Mouse (Mus musculus) CH12.LX (cell line): ENCODE measurements around the gene Xpc. TPM values are rescaled to one million over a fixed set of nuclear protein-coding genes. Genes with fewer than 3 reads are reported as not detected.
"Not testable (repeated sequence)": the region's sequence is repeated elsewhere in the genome, so short reads cannot be mapped to it uniquely, and the experiment has no call there.

Experiments used
- DNase-seq: peaks from one replicate; pipeline ENCODE4 v3.0.0-alpha.2; 2013; ENCODE audit errors: extremely low read depth
- H3K27ac ChIP-seq: 2 replicates; pipeline ENCODE4 v1.5.1; 2012; ENCODE audit warnings: low read depth, mild to moderate bottlenecking, control low read depth, moderate library complexity; ENCODE audit not compliant: insufficient read depth
- H3K27me3 ChIP-seq: replicated peaks from 2 replicates; pipeline ENCODE3; 2012; ENCODE audit warnings: inconsistent platforms
- H3K36me3 ChIP-seq, 2 experiments: replicated peaks in 1 of 2; 2 replicates each; pipeline versions ENCODE3 to v1.6.1; 2012; ENCODE audit warnings: inconsistent platforms in 1 of 2, low read length in 1 of 2, mild to moderate bottlenecking in 1 of 2, mixed read lengths in 1 of 2, moderate library complexity in 1 of 2; ENCODE audit not compliant: control insufficient read depth in 1 of 2, insufficient read depth in 1 of 2
- H3K4me1 ChIP-seq, 2 experiments: 2 replicates each; pipeline ENCODE4 v1.6.1; 2012; ENCODE audit warnings: inconsistent platforms in 1 of 2, moderate library complexity in 1 of 2; ENCODE audit not compliant: insufficient read depth in 2 of 2, control insufficient read depth in 1 of 2
- H3K4me2 ChIP-seq: 2 replicates; pipeline ENCODE4 v1.6.1; 2012; ENCODE audit warnings: low read depth, mild to moderate bottlenecking, control low read depth; ENCODE audit not compliant: poor library complexity, insufficient read depth, severe bottlenecking
- H3K4me3 ChIP-seq, 3 experiments: fragments of 150-350 bp in 1 of 3; sonication (generic) in 1 of 3; replicated peaks in 1 of 3; 2 replicates each; pipeline versions ENCODE3 to v1.5.1; 2011 to 2012; ENCODE audit warnings: low read depth in 2 of 3, low read length in 2 of 3, mild to moderate bottlenecking in 2 of 3, moderate library complexity in 2 of 3, control low read depth in 1 of 3, improper control_type of control experiment in 1 of 3, inconsistent platforms in 1 of 3, mixed read lengths in 1 of 3; ENCODE audit not compliant: poor library complexity in 1 of 3
- H3K79me2 ChIP-seq: replicated peaks from 2 replicates; pipeline ENCODE4 v1.6.1; 2012; ENCODE audit warnings: mild to moderate bottlenecking, moderate library complexity; ENCODE audit not compliant: control insufficient read depth, poor library complexity, insufficient read depth, severe bottlenecking; ENCODE audit errors: extremely low read depth
- H3K9ac ChIP-seq: 2 replicates; pipeline ENCODE4 v1.6.1; 2012; ENCODE audit warnings: low read depth, mild to moderate bottlenecking, control low read depth, moderate library complexity; ENCODE audit not compliant: insufficient read depth
- H3K9me3 ChIP-seq: replicated peaks from 2 replicates; pipeline ENCODE3; 2012; ENCODE audit warnings: low read length, inconsistent platforms, mixed read lengths
- BHLHE40 ChIP-seq: IDR thresholded peaks from 2 replicates; pipeline ENCODE4 v1.6.1; 2011; ENCODE audit warnings: mild to moderate bottlenecking, low read depth, low read length, improper control_type of control experiment
- MXI1 ChIP-seq: IDR thresholded peaks from 2 replicates; pipeline ENCODE4 v1.6.1; 2011; ENCODE audit warnings: mild to moderate bottlenecking, low read depth, low read length, improper control_type of control experiment
- PAX5 ChIP-seq: IDR thresholded peaks from 2 replicates; pipeline ENCODE4 v1.6.1; 2012; ENCODE audit warnings: low read length, inconsistent platforms, mixed read lengths
- POLR2A ChIP-seq: IDR thresholded peaks from 2 replicates; pipeline ENCODE4 v1.6.1; 2011; ENCODE audit warnings: low read depth, mild to moderate bottlenecking, improper control_type of control experiment, low read length
- TCF12 ChIP-seq: IDR thresholded peaks from 2 replicates; pipeline ENCODE4 v1.6.1; 2014; ENCODE audit warnings: low read depth, mild to moderate bottlenecking, inconsistent platforms, low read length, improper control_type of control experiment
- ZC3H11A ChIP-seq: IDR thresholded peaks from 2 replicates; pipeline ENCODE4 v1.6.1; 2012; ENCODE audit warnings: low read depth, mild to moderate bottlenecking, inconsistent platforms, low read length, improper control_type of control experiment
- ZKSCAN1 ChIP-seq: IDR thresholded peaks from 2 replicates; pipeline ENCODE4 v1.6.1; 2012; ENCODE audit warnings: low read depth, inconsistent platforms, low read length, improper control_type of control experiment, borderline replicate concordance
- ZNF384 ChIP-seq: IDR thresholded peaks from 2 replicates; pipeline ENCODE4 v1.6.1; 2012; ENCODE audit warnings: low read depth, low read length, improper control_type of control experiment, inconsistent platforms
- dilution Hi-C: fragments of 300-500 bp; cut with MboI; formaldehyde crosslinking; loops from 2 replicates; pipeline ENCODE4 v1.14.3; 2020; ENCODE audit warnings: low sequenced_read_pairs; ENCODE audit not compliant: extremely low pct_unique_long_range_greater_than_20kb, extremely low pct_ligation_motif_present
- in situ Hi-C: fragments of 300-500 bp; cut with MboI; formaldehyde crosslinking; loops from 3 replicates; pipeline ENCODE4 v1.14.3; 2019; ENCODE audit warnings: low sequenced_read_pairs, low pct_ligation_motif_present, low pct_unique_long_range_greater_than_20kb, mixed read lengths
- polyA plus RNA-seq: library from polyadenylated mRNA; unstranded; fragments of >175 nt; gene quantifications from 2 replicates; pipeline ENCODE4 v1.2.1, GENCODE M21; 2012; ENCODE audit warnings: low read depth; ENCODE audit not compliant: insufficient read length
- total RNA-seq, 2 experiments: library from RNA; depleted of rRNA; stranded (reverse); fragments of 300-350 nt in 1 of 2; fragments of >200 nt in 1 of 2; gene quantifications; 2 replicates each; pipeline ENCODE4 v1.2.3; 2012 to 2014

Gene Xpc
- total and polyA plus RNA-seq, 3 experiments, result 7.8 to 11.7 (median 8.2) TPM

DNA sequence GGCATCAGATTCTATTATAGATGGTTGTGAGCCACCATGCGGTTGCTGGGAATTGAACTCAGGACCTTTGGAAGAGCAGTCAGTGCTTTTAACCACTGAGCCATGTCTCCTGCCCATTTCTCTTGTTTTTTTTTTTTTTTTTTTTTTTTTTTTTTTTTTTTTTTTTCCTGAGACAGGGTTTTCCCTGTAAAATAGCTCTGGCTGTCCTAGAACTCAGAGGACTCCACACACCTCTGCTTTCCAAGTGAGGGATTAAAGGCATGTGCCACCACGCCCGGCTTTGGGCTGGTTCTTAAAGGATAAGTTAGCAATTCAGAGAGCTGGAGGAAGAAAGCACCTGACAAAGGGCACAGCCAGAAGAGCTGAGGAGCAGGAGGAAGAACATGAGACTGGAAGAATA, 44.3 kb downstream of the Xpc start:
- H3K27ac ChIP-seq, dilution Hi-C loops, DNase-seq, in situ Hi-C loops, H3K9me3 ChIP-seq, H3K27me3 ChIP-seq: not testable (repeated sequence)
- Histone ChIP-seq H3K4me1 (peaks cover 12 to 55% of the 10 kb centered on the region in 2 experiments), H3K4me2 (peak overlapping the region; percentile 90), H3K79me2 (peaks cover 49% of the 10 kb centered on the region), H3K36me3 (peaks cover 23 to 59% of the 10 kb centered on the region in 2 experiments), H3K4me3 (peak overlapping the region; percentile 74 to 97 (median 92)), H3K9ac (peak overlapping the region; percentile 93)
- peak; percentile 72 for TF ChIP-seq ZNF384

DNA sequence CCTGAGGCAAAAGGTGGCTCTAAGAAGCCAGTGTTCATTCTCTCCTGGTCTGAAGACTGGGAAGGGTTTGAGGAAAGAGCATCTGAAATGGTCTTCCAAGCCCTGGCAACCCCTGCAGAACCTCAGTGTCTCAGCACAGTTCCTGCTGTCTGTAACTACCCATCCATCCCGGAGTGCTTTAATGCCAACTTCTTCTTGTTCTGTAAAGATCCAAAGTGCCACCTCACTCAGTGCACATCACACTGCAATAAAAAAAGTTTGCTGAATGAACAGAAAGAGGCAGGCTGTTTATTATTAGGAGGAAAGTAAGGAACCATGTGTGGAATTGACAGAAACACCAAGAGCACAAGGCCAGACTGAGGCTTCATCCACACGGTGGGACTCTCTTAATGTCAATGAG, 45.0 kb downstream of the Xpc start:
- dilution Hi-C loops (no loop called here), in situ Hi-C loops (no loop called here)
- no peak for DNase-seq
- peaks cover 8 to 48% of the 10 kb centered on the region in 2 experiments for H3K4me1 ChIP-seq
- no peak overlapping the region for H3K4me3 ChIP-seq
- no peaks in the 10 kb centered on the region for H3K27me3 ChIP-seq
- peak overlapping the region; percentile 1; the same call in 1 of the 2 replicates for H3K4me2 ChIP-seq
- TF ChIP-seq POLR2A, result no peak
- TF ChIP-seq TCF12, result no peak
- TF ChIP-seq PAX5, result no peak
- no peak for TF ChIP-seq BHLHE40
- TF ChIP-seq MXI1, result no peak
- TF ChIP-seq ZKSCAN1, result no peak
- TF ChIP-seq ZNF384, result no peak
- H3K9ac ChIP-seq, result no peak overlapping the region
- H3K27ac ChIP-seq, result no peak overlapping the region
- H3K9me3 ChIP-seq, result no peaks in the 10 kb centered on the region
- peaks cover 49% of the 10 kb centered on the region for H3K79me2 ChIP-seq
- H3K36me3 ChIP-seq, result peaks cover 29 to 60% of the 10 kb centered on the region in 2 experiments

DNA sequence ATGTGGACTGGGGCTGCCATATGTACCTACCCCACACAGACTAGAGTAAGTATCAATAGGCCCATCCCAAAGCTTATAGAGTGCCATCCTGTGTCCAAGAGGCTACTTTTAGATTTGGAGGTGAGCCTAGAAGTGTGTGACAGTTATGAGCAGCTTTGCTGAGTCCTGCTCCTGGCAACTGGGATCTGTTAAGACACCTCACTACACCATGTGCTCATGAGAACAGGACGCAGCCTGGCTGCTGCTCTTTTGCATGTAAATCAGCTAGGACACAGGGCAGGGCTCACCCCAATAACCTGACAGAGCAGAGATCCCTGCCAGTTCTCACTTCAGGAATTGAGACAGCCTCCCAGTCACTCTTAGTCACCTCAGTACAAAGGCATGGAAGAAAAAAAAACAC, 48.6 kb downstream of the Xpc start:
- dilution Hi-C loops (no loop called here), in situ Hi-C loops (no loop called here)
- H3K27ac ChIP-seq, result no peak overlapping the region
- H3K4me1 ChIP-seq, result peaks cover 0 to 31% of the 10 kb centered on the region in 2 experiments; a peak in 2 of 4 replicates
- no peaks in the 10 kb centered on the region for H3K9me3 ChIP-seq
- peaks cover 39% of the 10 kb centered on the region for H3K79me2 ChIP-seq
- H3K27me3 ChIP-seq, result no peaks in the 10 kb centered on the region
- H3K4me3 ChIP-seq, result no peak overlapping the region
- no peak overlapping the region for H3K4me2 ChIP-seq
- H3K36me3 ChIP-seq, result peaks cover 52 to 84% of the 10 kb centered on the region in 2 experiments
- DNase-seq, result no peak
- TF ChIP-seq MXI1 (no peak), ZC3H11A (no peak)
- no peak overlapping the region for H3K9ac ChIP-seq
